Mouse (Mus musculus) cerebellum, postnatal 10 days (tissue): ENCODE results near the gene Adam21.

Source experiments
- DNase-seq, 2 experiments: peaks; one replicate each; pipeline ENCODE4 v3.0.0; 2021; ENCODE audit warnings: mixed read lengths in 2 of 2

Adam21 gene

GRCm38 (mm10) chr12:81568374-81568773 lies at the start of gene Adam21:
Adam21 (minus strand) TSS chr12:81568474.
- DNase-seq, result no peak

- no peak for DNase-seq
Measured at GRCm38 (mm10) chr12:81616980-81617379, 48.7 kb upstream of the Adam21 start.

GRCm38 (mm10) chr12:81615807-81616206 lies 47.5 kb upstream of the Adam21 start:
- no peak for DNase-seq

GRCm38 (mm10) chr12:81609445-81609844 lies 41.2 kb upstream of the Adam21 start:
- no peak for DNase-seq

- peak; percentile 18 to 32 for DNase-seq
Measured at GRCm38 (mm10) chr12:81604995-81605784, 36.9 kb upstream of the Adam21 start.

- DNase-seq, result no peak
Measured at GRCm38 (mm10) chr12:81596547-81597262, 28.4 kb upstream of the Adam21 start.

GRCm38 (mm10) chr12:81594902-81595671 lies 26.8 kb upstream of the Adam21 start, which contains the start of gene Med6:
Med6 (minus strand) TSS chr12:81595008.
- DNase-seq, result peak; percentile 97 to 98

- no peak for DNase-seq
Measured at GRCm38 (mm10) chr12:81567931-81568330, 343 bp downstream of the Adam21 start.

- no peak for DNase-seq
Measured at GRCm38 (mm10) chr12:81564173-81564572, 4.1 kb downstream of the Adam21 start.

- DNase-seq, result no peak
Measured at GRCm38 (mm10) chr12:81549286-81549685, 19.0 kb downstream of the Adam21 start.

GRCm38 (mm10) chr12:81547163-81547562 lies 21.1 kb downstream of the Adam21 start:
- DNase-seq, result no peak

GRCm38 (mm10) chr12:81533029-81533419 lies 35.2 kb downstream of the Adam21 start:
- peak in 1 of 2 experiments; percentile 4 for DNase-seq

GRCm38 (mm10) chr12:81532316-81533028 lies 35.8 kb downstream of the Adam21 start, which contains the start of the genes Gm20498 and Synj2bp:
Gm20498 (minus strand) TSS chr12:81532905.
Synj2bp (minus strand) TSS chr12:81532911.
- peak; percentile 91 to 93 for DNase-seq

GRCm38 (mm10) chr12:81530587-81530986 lies 37.7 kb downstream of the Adam21 start:
- peak in 1 of 2 experiments; percentile 6 for DNase-seq
